Mouse (Mus musculus) natural killer cell, adult 2 months (primary cell): ENCODE results near the gene Kdm2a.
A peak's percentile ranks its signal among the peaks of the same experiment; 100 is the strongest.

Experiments used
- DNase-seq, 2 experiments: peaks; one replicate each; pipeline ENCODE4 v3.0.0; 2022; ENCODE audit warnings: low spot score in 2 of 2

Gene Kdm2a

DNA sequence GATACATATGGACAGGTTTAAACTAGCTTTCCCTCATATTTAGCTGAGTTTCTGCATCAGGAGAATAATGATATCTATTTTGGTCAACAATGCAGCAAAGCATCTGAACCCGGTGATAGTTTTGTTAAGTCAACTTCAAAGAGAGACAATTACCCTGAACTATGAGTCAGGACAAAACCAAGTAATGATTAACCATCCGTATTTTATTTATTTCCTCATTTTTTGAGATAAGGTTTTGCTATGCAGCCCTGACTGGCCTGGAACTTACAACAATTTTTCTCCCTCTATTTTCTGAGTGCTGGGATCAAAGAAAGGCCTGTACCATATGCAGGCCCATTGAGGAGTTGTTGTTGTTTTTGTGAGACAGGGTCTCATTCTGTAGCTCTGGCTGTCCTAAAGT lies 67.5 kb downstream of the Kdm2a start:
- no peak for DNase-seq

- no peak for DNase-seq
Measured at GRCm38 (mm10) chr19:4328737-4329304, 69.3 kb downstream of the Kdm2a start.

DNA sequence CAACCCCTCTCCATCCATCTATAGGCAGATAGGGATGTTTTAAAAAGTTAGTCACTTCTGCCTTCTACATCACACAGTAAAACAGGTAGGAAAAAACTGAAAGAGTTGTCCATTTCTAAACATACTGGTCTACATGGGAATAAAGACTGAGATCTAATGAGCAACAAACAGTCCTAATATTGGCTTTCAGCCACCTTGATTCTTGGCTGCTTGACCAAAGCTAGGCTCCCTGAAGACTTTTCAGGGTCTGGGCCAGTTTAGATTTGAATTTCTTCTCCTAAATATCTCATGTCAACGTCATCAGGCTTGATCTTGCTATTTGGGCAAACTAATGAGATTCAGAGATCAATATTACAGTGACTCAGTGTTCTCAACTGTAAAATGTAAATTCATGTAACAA lies 71.2 kb downstream of the Kdm2a start:
- no peak for DNase-seq

DNA sequence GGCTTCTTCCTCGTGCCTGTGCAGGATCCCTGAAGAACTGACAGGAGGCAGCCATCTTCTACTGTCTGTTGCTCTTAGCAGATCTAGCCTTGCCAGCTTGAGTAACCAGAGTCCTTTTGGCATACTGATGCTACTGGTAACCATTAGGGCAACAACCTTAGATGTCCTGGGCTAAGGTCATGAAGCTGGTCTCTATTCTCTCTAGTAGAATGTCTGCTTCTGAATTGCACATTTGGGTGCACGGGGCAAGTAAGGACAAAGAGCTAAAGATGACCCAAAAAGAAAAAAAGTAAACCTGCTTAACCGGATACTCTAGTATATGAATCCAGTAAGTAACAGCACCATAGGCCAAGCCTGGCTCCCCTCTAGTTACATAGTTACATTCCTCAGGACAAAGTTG lies 72.0 kb downstream of the Kdm2a start:
- no peak for DNase-seq

GRCm38 (mm10) chr19:4322134-4322533 lies 76.0 kb downstream of the Kdm2a start:
- no peak for DNase-seq

DNA sequence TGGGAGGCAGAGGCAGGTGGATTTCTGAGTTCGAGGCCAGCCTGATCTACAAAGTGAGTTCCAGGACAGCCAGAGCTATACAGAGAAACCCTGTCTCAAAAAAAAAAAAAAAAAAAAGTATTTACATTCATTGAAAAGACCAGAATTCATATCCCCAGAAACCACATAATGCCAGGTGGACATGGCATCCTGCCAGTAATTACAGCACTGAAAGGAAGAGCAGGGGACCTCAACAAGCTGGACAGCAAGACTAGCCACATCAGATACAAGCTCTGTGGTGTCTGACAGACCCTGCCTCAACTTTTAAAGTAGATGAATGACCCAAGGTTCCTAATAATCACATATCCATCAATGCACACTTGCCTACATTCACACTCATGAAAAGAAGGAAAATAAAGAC lies 76.5 kb downstream of the Kdm2a start:
- DNase-seq: no peak

DNA sequence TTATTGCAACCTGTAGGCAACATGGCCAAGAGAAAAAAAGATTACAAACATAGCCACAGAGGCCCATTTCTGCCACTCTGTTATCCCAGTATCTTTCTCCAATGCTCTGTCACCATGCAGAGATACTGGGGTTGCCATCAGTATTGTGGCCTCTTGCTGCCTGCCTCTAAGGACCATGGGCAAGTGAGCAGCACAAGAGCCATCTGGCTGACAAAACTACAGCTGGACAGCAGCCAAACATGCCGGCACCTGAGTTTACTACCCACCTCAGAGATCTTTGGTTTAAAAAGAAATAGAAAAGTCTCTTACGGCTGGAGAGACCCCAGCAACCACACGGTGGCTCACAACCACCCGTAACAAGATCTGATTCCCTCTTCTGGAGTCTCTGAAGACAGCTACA lies 78.8 kb downstream of the Kdm2a start:
- DNase-seq: no peak

DNA sequence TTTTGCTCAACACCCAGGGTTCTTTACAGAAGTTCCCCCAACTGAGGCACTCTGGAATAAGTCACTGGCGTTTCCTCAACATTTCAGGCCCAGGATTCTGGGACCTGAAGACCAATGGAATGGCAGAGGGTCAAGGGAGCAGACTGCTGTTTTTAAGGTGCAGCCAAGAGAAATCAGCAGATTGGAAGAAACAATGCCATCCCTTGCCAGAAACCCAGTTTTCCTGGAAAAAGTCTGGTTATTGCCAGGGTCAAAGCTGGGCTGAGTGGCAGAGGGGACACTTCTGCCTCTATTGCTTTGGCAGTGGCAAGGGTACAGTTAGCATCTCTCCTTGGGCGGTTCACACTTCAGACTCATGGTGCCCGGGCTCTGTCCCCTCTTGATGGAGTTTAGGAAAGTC lies 80.9 kb downstream of the Kdm2a start:
- DNase-seq: no peak

DNA sequence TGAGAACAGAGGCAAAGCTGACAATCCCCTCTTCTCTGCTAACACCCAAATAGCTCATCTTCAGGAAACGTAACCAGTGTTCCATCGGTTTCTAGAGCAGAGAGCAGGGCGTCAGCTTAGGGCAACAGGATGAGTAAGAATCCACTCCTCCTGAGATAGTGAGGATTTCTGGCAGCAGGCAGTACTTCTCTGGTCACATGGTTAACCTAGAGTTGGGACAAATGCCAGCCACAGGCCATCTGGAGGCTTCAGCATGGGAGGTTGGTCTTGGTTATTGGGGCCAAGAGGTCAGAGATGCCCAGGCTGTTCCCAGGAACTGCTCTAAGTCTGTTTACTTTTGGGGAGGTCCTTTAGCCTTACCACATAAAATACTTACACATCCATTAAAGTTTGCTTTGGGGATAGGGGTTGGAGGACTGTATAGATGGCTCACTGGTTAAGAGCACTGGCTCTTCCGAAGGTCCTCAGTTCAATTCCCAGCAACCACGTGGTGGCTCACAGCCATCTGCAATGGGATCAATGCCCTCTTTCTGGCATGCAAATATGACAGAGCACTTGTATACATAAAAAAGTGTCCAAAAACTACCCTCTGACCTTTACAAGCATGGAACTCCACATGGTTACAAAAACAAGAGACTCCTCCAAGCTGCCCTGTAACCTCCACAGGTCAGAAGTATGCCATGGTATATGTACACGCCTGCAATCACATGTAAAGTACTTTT lies 82.7 kb downstream of the Kdm2a start:
- no peak for DNase-seq

GRCm38 (mm10) chr19:4309776-4310185 lies 88.3 kb downstream of the Kdm2a start:
- peak; percentile 63 to 71 for DNase-seq

DNA sequence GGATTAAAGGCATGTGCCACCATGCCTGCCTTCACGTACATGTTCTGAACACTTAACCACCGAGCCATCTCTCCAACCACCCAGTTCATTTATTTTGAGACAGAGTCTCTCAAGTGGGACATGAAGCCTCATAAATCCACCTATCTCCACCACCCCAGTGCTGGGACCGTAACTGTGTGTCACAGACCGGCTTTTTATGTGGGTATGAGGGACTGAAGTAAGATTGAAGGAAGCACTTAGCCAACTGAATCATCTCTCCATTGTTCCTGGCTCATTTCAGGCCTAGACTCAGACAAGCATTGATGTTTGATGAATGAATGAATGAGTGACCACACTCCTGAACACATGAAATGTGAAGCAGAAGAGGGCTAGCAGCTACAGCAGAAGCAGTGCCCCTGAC lies 88.8 kb downstream of the Kdm2a start:
- no peak for DNase-seq

GRCm38 (mm10) chr19:4306190-4306577 lies 91.9 kb downstream of the Kdm2a start, which contains the start of gene Grk2:
Grk2 (minus strand) TSS chr19:4306222.
- peak; percentile 72 to 80 for DNase-seq

DNA sequence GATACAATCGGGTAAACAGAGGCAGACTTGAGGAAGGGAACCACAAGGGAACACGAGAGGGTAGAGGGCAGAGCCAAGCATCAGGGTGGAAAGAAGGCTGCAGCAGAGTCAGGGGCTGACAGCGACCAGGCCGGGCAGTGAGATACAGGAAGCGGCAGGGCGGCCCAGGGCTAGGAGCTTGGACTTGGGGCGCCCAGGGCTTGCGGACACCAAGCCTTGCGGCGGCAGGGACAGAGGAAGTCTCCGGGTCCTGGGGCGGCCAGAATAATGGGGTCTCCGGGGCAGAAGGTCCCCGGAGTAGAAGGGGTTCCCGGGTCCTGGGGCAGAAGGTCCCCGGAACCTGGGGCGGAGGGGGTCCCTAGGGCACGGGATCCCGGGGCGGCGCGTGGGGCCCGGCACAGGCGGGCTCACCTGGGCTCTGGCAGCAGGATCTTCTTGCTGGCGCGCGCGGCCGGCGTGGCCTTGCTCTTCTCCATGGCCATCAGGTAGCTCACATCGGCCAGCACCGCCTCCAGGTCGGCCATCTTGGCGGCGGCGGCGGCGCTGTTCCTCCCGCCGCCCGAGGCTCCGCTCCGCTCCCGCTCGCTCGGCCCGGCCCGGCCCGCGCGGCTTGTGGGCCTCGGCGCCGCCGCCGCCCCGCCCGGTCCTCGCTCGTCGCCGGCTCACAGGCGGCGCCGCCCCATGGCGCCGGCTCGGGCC lies 92.4 kb downstream of the Kdm2a start:
- DNase-seq: peak; percentile 55 to 61

DNA sequence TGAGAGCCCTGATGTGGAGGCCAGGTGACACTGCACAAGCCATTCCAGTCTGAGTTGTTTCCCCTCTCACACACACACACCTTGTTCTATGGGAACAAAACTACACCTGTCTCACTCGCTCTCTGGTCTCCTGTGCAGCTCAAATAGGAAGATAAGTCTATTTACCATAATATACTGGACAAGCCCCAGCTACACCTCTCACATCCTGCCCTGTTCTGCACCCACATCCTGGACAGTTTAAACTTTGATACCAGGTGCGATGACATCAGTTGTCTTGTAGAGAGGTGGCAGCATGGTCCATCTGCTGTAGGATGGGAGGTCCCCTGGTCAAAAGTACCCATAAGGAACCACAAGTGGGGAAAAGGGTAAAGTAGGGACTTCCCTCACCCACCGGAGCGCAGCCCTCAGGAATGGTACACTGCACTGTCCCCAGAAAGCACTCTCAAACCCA lies 93.2 kb downstream of the Kdm2a start:
- peak; percentile 74 to 80 for DNase-seq

DNA sequence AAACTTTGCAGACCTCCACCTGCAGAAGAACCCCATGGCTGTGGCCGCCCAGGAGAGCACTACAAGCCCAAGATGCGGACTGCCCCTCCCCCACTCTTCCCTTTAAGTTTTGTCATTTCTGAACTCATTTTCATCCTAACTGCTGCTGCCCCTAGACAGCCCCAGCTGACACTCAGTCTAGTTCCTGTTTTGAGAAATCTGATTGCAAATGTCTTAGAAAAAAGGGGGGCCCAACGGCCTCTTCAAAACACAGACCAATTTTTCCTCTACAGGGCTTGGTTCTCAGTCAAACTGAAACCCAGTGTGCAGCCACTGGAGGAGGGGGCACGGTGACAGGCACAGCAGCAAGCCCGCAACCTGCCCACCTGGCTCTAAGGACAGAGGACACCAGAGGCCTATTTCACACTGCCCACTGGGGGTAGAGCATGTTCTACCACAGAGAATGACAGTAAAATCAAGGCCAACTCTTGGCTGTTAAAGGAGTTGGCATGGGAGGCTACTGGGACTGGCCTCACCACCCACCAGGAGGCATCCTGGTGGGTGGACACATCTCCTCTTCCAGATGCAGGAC lies 93.7 kb downstream of the Kdm2a start:
- peak; percentile 39 to 67 for DNase-seq

- peak in 1 of 2 experiments; percentile 49 for DNase-seq
Measured at GRCm38 (mm10) chr19:4303640-4303995, 94.5 kb downstream of the Kdm2a start.

DNA sequence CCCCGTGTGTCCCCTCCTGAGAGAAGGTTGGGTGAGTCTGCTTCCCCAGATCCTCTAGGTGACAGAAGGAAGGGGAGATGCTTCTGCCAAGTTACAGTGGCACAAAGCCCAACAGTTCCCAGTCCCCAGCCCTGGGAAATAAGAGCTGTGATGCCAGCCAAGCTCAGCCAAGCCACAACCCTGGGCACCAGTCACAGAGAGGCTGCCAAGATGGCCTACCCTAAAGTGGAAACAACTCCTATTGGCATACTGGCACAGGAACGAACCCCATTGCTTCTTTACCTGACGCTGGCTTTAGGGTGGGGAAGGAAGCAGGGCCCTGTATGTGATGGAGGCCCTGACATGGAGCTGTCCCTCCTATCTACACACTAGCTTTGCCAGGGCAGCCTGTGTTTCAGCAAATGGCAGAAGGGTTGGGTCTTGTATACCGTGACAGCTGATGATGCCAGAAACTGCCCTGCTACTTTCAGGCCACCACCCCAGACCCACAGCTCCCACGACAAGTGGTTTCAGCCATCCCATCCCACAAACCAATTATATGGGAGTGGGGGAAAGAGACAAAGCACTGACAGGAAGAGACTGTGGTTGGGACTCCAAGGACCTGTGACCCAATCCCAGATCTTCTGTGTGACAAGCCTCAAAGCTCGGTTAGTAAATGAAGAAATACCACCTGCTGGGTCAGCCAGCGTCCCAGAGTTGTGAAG lies 95.0 kb downstream of the Kdm2a start:
- DNase-seq: no peak

DNA sequence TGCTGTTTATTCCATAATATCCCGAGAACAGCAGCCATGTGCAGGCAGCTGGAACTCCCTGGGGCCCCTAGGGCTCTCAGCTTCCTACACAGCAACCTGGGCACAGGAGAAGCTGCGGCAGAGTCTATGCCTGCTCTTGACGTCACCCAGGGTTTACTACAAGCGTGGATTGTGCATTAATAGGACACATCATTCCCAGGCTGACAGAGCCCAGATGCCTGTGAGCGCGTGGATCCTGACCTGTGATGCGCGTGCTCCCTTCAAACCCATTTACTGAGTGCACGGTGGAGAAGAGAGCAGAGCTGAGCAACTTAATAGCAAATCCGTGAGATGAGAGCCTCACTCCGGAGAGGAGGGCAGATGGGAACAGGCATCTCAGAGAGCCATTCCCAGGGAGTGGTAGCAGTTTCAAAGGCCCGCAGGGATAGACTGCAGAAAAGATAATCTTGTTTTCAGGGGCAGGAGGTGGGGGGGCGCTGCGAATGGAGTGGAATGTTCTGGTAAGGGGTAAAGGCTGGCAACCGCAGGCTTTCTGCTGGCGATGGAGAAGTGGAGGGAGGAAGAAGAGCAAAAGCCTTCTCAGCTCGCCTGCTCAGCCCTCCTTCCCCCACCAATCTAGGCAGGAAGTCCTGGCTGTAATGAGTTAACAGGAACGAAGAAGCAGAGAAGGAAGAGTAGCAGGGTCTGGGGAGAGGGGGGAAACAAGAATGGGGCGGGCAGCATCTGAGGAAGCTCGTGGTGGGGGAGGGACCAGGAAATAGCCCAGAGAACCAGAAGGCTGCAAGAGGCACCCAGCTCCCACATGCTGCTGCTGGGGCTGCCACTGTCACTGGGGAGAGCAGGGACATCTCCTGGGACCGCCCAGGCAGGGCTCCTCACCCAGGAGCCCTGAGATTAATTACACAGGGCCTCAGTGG lies 96.1 kb downstream of the Kdm2a start:
- peak; percentile 37 to 73 for DNase-seq

DNA sequence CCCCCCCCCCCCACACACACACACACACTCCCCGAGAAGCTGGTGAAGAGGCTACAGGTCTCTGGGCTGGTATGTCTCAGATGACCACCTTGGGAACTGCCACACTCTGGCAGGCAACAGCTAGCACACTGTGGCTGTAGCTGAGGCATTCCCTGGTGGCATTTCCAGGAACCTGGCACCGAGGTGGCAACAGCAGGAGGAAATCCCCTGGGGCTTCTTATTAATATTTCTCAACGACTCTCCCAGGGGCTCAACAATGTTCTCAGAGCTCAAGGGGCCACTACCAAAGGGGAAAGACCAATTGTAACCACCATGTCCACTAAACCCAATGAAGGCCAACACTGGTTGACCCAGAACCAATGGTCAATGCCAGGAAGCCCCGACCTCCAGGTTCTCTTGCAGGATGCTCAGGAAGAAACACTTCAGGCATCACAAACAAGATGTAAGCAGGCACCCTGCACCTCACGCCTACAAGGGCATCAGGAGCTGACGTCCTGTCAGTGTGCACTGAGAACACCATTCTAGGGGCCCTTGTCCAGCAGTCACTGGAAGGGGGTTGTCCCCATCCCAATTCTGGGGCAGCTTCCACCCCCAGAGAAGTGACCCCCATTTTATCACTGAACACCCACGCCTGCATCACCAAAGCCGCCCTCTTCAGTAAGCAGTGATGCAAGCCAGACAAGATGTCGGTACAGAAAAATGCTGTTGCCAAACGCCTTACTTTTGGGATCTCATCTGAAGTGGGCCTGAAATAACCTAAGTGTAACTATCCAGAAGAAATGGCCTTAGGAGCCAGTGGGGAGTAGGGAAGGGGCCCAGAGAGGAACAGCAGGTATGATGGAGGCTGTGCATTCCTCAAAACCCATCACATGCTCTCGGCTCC lies 97.0 kb downstream of the Kdm2a start:
- no peak for DNase-seq

DNA sequence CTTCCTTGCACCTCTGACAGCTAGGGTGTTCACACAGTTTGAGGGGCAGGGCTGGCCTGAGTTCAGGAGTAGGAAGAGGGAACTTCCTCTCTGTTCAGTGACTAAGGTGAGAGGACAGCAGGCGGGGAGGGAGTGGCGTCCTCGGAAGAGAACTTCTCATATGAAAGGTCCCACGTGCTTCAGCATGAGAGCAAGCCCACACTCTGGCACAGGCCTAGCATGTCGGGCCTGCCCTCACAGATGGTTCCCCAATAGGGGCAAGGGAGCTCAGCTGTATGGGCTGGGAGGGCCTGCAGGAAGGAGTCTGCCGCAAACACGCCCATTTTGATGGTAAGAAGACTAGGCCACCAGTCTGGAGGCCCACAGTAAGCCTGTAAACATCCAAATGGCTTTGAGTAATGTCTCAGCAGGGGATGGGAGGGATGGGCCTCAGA lies 97.8 kb downstream of the Kdm2a start:
- DNase-seq: peak; percentile 82 to 90
